Comparison of ENCODE assay signal across 7 mouse cellular contexts in the genomic region with DNA sequence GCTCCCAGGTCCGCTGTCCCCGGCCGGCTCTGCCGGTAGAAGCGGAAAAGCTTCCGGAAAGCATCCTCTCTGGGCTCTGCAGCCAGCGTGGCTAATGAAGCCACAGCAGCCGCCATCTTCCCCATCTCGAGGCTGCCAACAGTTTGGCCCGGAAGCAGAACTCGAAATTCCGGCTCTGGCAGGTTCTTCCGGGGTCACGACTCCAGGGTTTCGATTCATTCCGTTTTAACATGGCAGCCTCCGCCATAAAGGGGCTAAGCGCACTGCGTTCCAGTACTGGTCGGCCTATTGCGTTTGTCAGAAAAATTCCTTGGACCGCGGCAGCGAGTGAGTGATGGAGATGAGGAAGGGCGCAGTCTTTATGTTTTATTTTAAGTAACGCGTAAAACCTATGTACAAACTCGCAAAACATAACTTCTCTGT. TPM values are rescaled to one million over a fixed set of nuclear protein-coding genes. Genes with fewer than 3 reads are reported as not detected.
DNase-seq lines count a peak whose midpoint lies in the region; ATAC-seq lines count a peak whose summit lies in the region.

TSS of gene Slirp (plus strand) at position 197 of the 423 bp plus-strand sequence.
TSS of gene Alkbh1 (minus strand) at position 318 of the 423 bp plus-strand sequence.

- H3K4me1 ChIP-seq in embryonic facial prominence, embryonic 11.5 days (ENCODE audit: control insufficient read depth, insufficient read depth, low read length), result no peaks in the 10 kb centered on the region
- peaks cover 17% of the 10 kb centered on the region for H3K4me1 ChIP-seq in limb, embryonic 10.5 days
- H3K4me1 ChIP-seq in midbrain, embryonic 13.5 days (replicated peaks), result peaks cover 27% of the 10 kb centered on the region

- H3K4me2 ChIP-seq in embryonic facial prominence, embryonic 11.5 days (ENCODE audit: low read depth, low read length), result peak within 1 kb of the TSS; percentile 58
- H3K4me2 ChIP-seq in midbrain, embryonic 13.5 days (replicated peaks), result peak within 1 kb of the TSS; percentile 95

- peak within 1 kb of the TSS; percentile 69 for H3K27ac ChIP-seq in embryonic facial prominence, embryonic 11.5 days (replicated peaks; ENCODE audit: low read depth, low read length)
- peak within 1 kb of the TSS; percentile 96 for H3K27ac ChIP-seq in limb, embryonic 10.5 days
- peak within 1 kb of the TSS; percentile 87 for H3K27ac ChIP-seq in midbrain, embryonic 13.5 days

- under 1% methylated on average over 28 of the region's 28 CpGs for WGBS in embryonic facial prominence, embryonic 11.5 days
- WGBS in limb, embryonic 10.5 days, result under 1% methylated on average over 28 of the region's 28 CpGs
- WGBS in midbrain, embryonic 13.5 days, result under 1% methylated on average over 28 of the region's 28 CpGs

- DNase-seq in adrenal gland, postnatal 14 days, result peak; percentile 94
- DNase-seq in embryonic facial prominence, embryonic 11.5 days (ENCODE audit: low spot score), result peak; percentile 96
- peak; percentile 86 for DNase-seq in kidney, adult 11 months
- peak; percentile 92 for DNase-seq in limb, embryonic 10.5 days (ENCODE audit: low spot score)
- peak; percentile 78 for DNase-seq in spleen, adult 12 weeks (ENCODE audit: low spot score)

- H3K9ac ChIP-seq in embryonic facial prominence, embryonic 11.5 days (replicated peaks; ENCODE audit: low read length), result peak within 1 kb of the TSS; percentile 98
- peak within 1 kb of the TSS; percentile 94 for H3K9ac ChIP-seq in midbrain, embryonic 13.5 days (replicated peaks)

- no peaks in the 10 kb centered on the region for H3K27me3 ChIP-seq in embryonic facial prominence, embryonic 11.5 days (ENCODE audit: control insufficient read depth, insufficient read depth, low read length)
- no peaks in the 10 kb centered on the region for H3K27me3 ChIP-seq in limb, embryonic 10.5 days (ENCODE audit: low read depth, poor library complexity, severe bottlenecking)
- H3K27me3 ChIP-seq in midbrain, embryonic 13.5 days, result no peaks in the 10 kb centered on the region

- H3K36me3 ChIP-seq in embryonic facial prominence, embryonic 11.5 days (replicated peaks; ENCODE audit: control insufficient read depth, insufficient read depth, low read depth, low read length), result peaks cover 9% of the 10 kb centered on the region
- H3K36me3 ChIP-seq in limb, embryonic 10.5 days, result peaks cover 62% of the 10 kb centered on the region
- H3K36me3 ChIP-seq in midbrain, embryonic 13.5 days, result peaks cover 54% of the 10 kb centered on the region

- ATAC-seq in embryonic facial prominence, embryonic 11.5 days (replicated peaks; ENCODE audit: insufficient number of reproducible peaks, low FRiP score, low TSS enrichment, low read depth), result peak; percentile 94
- ATAC-seq in granulocyte monocyte progenitor cell, adult 5-6 weeks (replicated peaks; ENCODE audit: poor library complexity, severe bottlenecking), result peak; percentile 92
- peak; percentile 97 for ATAC-seq in midbrain, embryonic 13.5 days

- peak within 1 kb of the TSS; percentile 98 for H3K4me3 ChIP-seq in embryonic facial prominence, embryonic 11.5 days (ENCODE audit: low read depth, low read length)
- peak within 1 kb of the TSS; percentile 86 for H3K4me3 ChIP-seq in limb, embryonic 10.5 days
- H3K4me3 ChIP-seq in midbrain, embryonic 13.5 days (replicated peaks), result peak within 1 kb of the TSS; percentile 99

- no peaks in the 10 kb centered on the region for H3K9me3 ChIP-seq in embryonic facial prominence, embryonic 11.5 days (replicated peaks; ENCODE audit: control insufficient read depth, low read length)
- no peaks in the 10 kb centered on the region for H3K9me3 ChIP-seq in limb, embryonic 10.5 days (replicated peaks)
- no peaks in the 10 kb centered on the region for H3K9me3 ChIP-seq in midbrain, embryonic 13.5 days

RNA-seq across cellular contexts. Expression of gene Slirp, which starts in this region (rescaled TPM):
- 155 and 158 TPM in 2 replicates for total RNA-seq in adrenal gland, postnatal 14 days (2021)
- 303 and 309 TPM in 2 replicates for polyA plus RNA-seq in embryonic facial prominence, embryonic 11.5 days (2014; fragmentation: Nextera tagmentation; extraction: Ambion mirVana)
- total RNA-seq in granulocyte monocyte progenitor cell, adult 5-6 weeks (2014; fragmentation: Nextera tagmentation), result 123 and 162 TPM in 2 replicates
- 102 and 106 TPM in 2 replicates for total RNA-seq in granulocyte monocyte progenitor cell, adult 5-6 weeks (2017)
- 329 and 335 TPM in 2 replicates for polyA plus RNA-seq in limb, embryonic 10.5 days (2016; fragmentation: Nextera tagmentation; extraction: Ambion mirVana)
- 305 and 312 TPM in 2 replicates for polyA plus RNA-seq in midbrain, embryonic 13.5 days (2015; fragmentation: Nextera tagmentation; extraction: Ambion mirVana)

RNA-seq across cellular contexts. Expression of gene Alkbh1, which starts in this region (rescaled TPM):
- 21.7 and 23.6 TPM in 2 replicates for total RNA-seq in adrenal gland, postnatal 14 days (2021)
- 33.4 and 42.9 TPM in 2 replicates for polyA plus RNA-seq in embryonic facial prominence, embryonic 11.5 days (2014; fragmentation: Nextera tagmentation; extraction: Ambion mirVana)
- 65.3 and 73.7 TPM in 2 replicates for total RNA-seq in granulocyte monocyte progenitor cell, adult 5-6 weeks (2014; fragmentation: Nextera tagmentation)
- 58.4 and 70.3 TPM in 2 replicates for total RNA-seq in granulocyte monocyte progenitor cell, adult 5-6 weeks (2017)
- 82.0 and 85.6 TPM in 2 replicates for polyA plus RNA-seq in limb, embryonic 10.5 days (2016; fragmentation: Nextera tagmentation; extraction: Ambion mirVana)
- 45.3 and 50.1 TPM in 2 replicates for polyA plus RNA-seq in midbrain, embryonic 13.5 days (2015; fragmentation: Nextera tagmentation; extraction: Ambion mirVana)

Comparison
In these comparisons a context has a peak if more than half of its experiments do, and no peak if none do; other contexts are left out.
1. Peak in every context shown above with its lines: DNase-seq, ATAC-seq, H3K4me3 ChIP-seq and H3K27ac ChIP-seq.